Mouse (Mus musculus): ENCODE data around the gene Ppp2r3a.

Gene Ppp2r3a

DNA sequence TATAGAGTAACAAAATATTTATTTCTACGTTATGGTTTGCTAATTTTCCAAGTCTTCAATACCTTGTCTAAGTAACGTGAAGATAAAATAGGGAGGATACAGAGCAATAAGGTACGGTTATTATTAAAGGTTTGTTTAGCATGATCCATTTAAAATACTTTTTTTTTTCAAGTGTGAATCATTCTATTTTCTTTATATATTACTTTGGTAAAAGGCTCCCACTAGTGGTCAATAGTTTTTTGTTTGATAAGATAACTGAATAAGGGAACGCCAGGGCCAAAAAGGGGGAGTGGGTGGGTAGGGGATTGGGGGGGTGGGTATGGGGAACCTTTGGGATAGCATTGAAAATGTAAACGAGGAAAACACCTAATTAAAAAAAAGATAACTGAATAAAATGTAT lies 98.7 kb downstream of the Ppp2r3a start:
- no peak for DNase-seq (ENCODE audit: low spot score)

DNA sequence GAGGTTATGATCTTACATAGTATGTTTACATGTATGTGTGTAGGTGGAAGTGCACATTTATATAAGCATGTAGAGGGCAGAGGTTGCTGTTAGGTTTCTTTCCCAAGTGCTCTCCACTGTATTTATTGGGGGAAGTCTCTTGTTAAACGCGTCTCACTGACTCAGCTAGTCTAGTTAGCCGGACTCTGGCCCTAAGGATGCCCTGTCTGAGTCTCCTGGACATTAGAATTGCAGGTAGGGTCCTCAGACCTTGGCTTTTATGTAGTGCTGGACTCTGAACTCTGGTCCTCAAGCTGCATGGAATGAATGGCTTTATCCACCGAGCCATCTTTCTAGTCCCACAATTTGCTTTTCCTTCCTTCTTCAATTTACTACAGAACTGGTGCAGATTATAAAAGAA lies 108.0 kb downstream of the Ppp2r3a start:
- no peak for DNase-seq (ENCODE audit: low spot score)

DNA sequence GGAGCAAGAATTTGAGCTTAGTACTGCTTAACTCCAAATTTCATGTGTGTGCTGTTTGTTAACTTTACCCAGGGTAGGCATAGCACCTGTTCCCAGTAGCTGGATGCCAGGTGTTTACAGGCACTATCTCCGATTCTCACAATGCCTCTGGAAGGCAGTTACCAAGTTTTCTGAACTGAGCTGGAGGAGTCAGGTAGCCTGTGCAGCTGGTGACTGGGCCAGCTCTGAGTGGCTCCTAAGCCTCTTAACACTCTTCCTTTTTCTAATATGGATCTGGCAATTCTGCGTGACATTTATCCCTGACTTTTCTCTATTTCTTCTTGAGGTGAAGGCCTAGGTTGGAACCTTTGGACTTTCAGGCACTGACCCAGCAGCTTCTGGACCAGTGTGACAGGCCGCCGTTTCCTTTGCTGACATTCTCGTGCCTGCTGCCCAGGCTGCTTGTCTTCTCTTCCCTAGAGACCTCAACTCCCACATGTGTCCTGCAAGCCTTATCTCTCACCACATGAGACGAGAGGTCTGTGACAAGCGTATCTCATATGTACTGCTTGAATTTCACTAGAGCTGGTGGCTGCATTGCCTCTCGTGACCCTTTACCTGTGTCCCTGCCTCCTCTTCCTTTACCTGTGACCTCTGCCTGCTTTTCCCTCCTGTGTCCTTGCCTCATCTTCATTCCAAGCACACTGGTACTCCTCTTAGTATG lies 137.3 kb downstream of the Ppp2r3a start:
- DNase-seq (ENCODE audit: low spot score) = no peak

DNA sequence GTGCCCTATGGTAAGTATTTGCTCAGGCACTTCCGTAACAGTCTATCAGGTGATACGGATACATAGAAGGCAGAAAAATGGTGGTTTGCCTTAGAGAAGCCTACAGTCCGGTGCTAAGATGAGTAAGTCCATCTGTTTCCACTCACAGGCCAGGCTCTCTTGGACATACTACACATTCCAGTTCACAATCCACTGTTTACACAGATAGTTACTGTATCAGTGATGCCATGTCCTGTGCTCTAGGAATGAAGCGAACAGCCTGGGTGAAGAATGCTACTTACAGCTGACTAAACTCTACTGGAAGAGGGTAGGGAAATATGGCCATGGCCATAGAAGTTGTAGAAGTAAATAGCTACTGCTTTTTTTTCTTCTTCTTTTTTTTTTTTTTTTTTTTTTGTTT lies 138.3 kb downstream of the Ppp2r3a start:
- no peak for DNase-seq (ENCODE audit: low spot score)

DNA sequence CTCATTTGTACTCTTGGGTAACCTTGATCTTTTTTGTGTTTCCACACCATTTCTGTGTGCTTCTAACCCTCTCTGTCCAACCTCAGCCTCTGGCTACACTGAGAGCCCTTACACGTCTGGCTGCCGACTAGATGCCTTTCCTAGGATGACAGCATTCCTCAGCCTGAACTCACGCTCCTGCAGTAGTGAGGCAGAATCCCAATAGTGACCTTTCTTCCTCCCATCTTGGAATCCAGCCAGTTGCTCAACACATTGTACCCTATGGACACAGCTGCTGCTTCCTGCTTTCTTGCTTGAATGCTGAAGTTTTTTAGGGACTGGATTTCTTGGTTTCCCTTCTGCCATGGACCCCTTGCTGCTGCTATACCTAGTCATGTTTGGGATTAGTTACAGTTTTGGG lies 141.6 kb downstream of the Ppp2r3a start:
- DNase-seq (ENCODE audit: low spot score) = no peak

DNA sequence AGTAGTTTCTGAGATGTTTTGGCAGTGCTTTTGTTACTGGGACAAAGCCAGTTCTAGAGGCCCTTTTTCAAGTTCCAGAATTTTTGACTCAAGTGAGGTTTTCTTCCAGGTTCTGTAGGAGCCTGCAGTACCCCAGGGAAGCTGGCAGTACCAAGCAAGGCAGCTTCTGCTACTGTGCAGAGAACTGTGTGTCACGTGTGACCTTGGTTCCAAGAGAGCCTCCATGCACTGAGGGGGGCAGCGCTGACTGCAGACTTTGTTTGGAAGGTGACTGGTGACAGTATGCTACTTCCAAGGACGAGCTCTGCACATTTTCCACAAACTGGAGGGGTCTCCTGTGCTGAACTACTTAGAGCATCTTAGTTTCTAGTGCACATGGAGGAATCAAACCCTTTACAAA lies 144.2 kb downstream of the Ppp2r3a start:
- DNase-seq (ENCODE audit: low spot score) = no peak

DNA sequence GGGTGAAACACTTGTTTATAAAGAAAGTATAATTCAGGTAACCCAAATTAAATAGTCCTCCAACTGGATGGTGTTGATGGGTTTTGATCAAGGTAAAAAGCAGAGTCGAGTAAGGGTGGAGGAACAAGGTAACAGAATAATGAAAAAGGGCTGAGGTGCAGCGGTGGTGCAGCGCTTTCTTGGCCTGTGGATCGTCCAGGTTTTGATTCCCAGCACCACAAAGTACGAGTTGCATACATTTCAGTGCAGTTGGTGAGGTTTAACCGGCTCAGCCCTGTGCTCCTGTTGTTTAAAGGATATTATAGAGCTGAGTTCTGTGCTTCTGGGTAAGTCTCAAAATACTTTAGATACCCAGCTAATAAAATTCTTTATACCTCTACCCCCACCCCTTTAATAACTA lies 145.9 kb downstream of the Ppp2r3a start:
- DNase-seq (ENCODE audit: low spot score) = no peak

DNA sequence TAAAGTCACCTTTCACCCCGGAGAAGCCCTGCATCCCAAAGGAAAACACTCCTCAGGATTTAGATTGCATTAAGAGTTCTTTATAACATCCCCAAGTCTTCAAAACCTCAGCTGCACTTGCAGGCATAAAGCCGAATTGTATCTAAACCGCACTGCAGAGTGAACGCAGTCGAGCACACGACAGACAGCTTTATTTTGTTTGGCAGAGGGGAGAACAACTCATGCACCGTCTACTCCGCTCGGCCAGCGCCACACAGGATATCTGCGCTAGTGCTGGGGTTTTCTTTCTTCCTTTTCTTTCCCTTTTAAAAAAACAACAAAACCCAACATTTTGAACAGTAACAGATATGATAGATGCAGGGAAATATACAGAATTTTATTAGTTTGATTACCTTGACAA lies 146.7 kb downstream of the Ppp2r3a start:
- DNase-seq (ENCODE audit: low spot score) = no peak

DNA sequence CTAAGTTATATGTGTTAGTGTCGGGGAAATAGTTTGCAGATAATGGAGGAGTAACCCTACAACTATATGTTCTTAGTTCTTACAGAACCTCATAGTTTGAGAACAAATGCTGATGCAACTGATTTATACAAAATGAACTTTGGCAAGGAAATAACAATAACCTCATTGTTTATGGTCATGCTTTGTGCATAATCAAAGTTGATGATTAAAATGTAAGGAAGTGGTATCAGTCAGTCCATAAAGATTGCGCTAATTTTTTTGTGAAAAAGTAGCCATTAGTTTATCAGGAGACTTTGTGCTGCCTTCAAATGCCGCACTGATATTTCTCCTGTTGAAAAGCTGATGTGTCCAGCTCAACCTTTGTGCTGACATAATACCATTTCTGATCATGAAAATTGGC lies 149.3 kb downstream of the Ppp2r3a start:
- no peak for DNase-seq (ENCODE audit: low spot score)

DNA sequence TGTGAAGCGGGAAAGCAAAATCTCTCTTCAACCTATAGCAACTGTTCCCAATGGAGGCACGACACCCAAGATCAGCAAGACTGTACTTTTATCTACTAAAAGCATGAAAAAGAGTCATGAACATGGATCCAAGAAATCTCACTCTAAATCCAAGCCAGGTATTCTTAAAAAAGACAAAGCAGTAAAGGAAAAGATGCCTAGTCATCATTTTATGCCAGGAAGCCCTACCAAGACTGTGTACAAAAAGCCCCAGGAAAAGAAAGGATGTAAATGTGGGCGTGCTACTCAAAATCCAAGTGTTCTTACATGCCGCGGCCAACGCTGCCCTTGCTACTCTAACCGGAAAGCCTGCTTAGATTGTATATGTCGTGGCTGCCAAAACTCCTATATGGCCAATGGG lies 150.0 kb downstream of the Ppp2r3a start:
- DNase-seq (ENCODE audit: low spot score) = no peak

DNA sequence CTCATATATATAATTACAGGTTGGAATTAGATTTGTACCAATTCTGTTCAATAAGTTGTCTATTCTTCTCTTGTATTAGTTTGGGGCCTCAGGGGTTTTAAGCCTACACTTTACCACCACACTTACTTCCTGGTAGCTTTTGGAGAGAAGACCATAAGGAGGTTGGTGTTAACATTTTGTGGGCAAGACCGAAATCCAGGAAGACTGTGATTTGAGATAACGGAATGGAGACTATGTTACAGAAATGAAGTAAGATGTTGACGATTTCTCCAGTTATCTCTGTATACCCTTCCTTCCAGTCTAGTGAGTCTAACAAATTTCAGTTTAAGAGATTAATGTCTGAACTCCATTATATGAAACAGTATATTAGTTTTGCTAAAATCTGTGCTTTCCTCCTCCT lies 151.4 kb downstream of the Ppp2r3a start:
- no peak for DNase-seq (ENCODE audit: low spot score)

DNA sequence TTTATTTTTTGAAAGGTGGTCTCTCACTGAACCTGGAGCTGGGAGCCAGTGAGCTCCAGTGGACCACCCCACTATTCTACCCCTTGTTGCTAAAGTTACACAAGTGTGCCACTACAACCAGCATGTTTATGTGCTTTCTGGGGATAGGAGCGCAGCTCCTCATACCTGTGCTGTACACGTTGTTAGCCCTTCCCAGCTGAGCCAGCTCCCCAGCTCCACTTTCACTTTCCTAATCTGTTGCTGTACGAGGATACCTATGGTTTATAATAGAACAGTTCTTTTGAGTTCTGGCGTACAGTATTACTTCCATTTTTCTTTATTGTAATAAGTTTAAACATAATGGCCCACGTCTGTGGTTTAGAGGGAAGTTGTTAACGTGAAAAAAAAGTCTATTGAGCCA lies 152.2 kb downstream of the Ppp2r3a start:
- no peak for DNase-seq (ENCODE audit: low spot score)

DNA sequence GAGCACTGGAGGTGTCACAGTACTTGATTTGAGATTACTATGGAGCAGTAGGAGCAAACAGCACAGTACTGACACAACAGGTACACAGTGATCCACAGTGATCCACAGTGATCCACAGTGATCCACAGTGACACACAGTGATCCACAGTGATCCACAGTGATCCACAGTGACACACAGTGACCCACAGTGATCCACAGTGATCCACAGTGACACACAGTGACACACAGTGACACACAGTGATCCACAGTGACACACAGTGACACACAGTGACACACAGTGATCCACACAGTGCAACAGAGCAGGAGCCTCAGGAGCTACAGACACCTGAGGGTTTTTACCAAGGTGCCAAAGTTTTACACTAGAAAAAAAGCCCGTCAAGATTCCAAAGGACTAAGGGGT lies 154.1 kb downstream of the Ppp2r3a start:
- no peak for DNase-seq (ENCODE audit: low spot score)

DNA sequence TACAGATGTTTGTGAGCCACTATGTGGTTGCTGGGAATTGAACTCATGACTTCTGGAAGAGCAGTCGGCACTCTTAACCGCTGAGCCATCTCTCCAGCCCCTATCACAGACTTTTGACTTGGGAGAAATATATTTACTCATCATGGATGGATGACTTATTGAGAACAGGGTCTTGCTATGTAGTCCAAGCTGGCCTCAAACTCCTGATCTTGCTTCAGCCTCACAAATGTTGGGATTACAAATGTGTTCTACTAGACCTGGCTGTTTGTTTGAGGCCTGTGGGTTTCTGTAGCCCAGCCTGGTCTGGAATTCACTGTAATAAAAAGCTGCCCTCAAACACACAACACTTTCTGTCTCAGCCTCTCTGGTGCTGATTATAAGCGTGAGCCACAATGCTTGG lies 155.1 kb downstream of the Ppp2r3a start:
- DNase-seq (ENCODE audit: low spot score) = no peak

DNA sequence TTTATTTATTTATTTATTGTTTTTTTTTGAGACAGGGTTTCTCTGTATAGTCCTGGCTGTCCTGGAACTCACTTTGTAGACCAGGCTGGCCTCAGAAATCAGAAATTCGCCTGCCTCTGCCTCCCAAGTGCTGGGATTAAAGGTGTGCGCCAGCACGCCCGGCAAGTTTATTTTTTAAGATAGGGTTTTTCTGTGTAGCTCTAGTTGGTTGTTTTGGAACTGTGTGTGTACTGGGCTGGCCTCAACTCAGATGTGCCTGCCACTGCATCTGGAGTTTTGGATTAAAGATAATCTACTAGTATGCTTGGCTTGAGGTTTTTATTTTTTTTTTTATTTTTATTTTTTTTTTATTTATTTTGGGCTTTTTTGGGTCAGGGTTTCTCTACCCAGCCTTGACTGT lies 156.2 kb downstream of the Ppp2r3a start:
- DNase-seq (ENCODE audit: low spot score) = no peak

DNA sequence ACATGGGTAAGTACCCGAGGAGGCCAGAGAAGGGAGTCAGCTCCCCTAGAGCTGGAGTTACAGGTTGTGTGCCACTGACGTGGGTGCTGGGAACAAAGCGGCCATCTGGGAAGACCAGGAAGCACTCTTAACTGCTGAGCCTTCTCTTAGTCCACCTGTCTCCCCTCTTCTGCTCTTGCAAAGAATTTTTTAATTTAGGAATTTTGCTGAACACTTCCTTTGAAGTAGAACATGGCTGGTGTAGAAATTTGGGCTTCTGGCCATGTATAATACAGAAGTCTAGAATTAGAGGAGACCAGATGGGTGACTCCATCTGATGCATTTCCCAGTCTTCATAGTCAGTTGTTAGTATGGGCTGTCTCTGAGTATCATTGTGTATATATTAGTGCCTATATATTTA lies 167.9 kb downstream of the Ppp2r3a start:
- DNase-seq (ENCODE audit: low spot score) = no peak

DNA sequence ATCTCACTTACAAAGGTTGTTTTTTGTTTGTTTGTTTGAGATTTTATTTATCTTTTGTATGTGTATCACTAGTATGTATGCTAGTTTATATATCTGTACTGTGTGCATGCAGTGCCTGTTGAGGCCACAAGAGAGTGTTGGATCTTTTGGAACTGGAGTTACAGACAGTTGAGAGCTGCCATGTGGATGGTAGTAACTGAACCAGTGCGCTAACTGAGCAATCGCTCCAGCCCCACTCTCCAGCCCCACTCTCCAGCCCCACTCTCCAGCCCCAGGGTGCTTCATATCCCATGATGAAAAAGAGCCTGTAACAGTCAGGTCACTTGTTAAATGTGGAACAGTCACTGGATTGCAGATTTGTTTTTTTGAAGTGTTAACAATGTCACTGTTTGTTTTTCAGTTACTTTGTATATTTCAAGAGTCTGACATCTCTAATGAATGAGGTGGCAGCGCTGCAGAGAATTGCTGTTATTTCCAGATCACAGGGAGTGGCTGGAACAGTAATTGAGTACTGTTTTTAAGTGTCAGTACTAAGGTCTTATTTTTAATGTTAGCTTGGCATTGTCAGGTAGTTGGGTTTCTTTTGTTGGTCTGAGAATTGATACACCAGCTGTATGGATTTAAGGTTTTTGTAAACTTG lies 171.4 kb downstream of the Ppp2r3a start:
- no peak for DNase-seq (ENCODE audit: low spot score)

DNA sequence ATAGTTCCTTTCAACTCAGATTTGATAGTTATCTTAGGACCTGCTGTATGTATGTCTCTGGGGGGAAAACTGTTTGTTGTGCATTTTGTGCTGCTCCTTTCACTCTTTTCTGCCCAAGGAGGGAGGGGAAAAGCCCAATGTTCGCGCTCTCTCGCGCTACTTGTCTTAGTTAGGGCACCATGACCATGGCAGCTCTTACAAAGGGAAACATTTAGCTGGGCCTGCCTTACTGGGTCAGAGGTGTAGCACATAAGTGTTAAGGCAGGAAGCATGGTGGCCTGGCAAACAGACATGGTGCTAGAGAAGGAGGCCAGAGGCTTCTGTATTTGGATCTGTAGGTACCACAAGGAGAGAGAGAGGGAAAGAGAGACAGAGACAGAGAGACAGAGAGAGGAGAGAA lies 173.0 kb downstream of the Ppp2r3a start:
- peak; percentile 30 for DNase-seq (ENCODE audit: low spot score)

DNA sequence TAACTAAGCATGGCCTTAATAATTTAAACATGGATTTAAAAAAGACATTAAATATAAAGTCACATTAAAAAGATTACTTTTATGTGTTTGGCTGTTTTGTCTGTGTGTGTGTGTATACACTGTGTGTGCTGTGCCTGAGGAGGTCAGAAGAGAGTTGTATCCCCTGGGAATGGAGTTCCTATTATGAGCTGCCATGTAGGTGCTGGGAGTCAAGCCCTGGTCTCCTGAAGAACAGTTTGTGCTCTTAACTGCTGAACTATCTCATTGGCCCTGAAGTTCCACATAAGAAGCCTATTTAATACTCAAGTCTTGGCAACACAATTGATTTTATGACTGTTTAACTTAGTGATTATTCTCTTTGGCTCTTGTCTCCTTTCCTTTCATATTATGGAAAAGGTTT lies 174.1 kb downstream of the Ppp2r3a start:
- DNase-seq (ENCODE audit: low spot score) = no peak

DNA sequence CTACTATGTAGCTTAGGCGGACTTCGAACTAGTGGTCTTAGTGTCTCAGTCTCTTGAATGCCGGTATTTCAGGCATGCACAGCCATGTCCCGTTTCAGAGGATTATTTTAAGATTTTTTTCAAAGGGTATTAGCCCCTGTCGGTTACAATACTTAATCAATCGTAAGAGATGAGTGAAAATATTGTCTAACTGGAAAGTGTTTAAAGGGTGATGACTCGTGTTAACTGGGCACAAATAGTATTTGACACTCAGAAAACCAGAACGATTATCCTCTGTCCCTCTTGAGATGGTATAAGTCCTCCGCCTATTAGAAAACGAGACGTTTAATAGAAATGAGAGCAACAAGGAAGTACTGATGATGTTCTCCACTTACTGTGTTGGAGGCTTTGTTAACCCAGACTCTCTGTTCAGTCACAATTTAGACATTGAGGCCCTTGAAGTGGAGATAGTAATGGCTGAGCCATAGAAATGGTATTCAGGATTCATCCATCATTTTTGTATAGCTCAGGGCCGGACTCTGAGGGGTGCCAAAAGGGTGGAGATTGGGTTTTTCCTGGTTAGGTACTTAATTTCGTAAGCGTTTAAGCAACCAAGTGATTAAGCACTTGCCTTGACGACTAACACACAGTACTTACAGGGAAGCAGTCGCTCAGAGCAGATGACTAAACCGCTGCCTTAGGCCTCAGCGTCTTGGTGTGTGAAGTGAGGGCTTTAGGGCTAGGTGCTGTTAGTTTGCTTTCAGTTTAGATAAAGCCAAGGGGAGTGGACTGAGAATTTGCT lies 175.3 kb downstream of the Ppp2r3a start:
- DNase-seq (ENCODE audit: low spot score) = peak; percentile 41

DNA sequence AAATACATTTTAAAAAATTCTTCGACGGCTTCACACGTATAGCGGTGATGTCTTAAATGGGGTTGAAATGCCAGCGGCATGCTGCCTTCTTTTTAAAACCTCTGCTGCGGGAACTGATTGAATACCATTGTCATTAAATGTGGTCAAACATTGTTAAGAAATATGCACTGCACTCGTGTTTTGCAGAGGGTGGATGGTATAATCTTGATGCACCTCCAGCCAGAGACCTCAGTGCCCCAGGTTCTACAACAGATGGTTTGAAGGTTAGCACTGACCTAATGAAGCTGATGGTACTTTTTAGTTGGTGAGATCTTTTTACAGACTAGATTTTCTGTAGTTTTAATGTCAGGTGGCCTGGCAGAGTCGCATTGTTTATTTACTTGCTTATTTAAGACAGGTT lies 175.9 kb downstream of the Ppp2r3a start:
- DNase-seq (ENCODE audit: low spot score) = no peak

DNA sequence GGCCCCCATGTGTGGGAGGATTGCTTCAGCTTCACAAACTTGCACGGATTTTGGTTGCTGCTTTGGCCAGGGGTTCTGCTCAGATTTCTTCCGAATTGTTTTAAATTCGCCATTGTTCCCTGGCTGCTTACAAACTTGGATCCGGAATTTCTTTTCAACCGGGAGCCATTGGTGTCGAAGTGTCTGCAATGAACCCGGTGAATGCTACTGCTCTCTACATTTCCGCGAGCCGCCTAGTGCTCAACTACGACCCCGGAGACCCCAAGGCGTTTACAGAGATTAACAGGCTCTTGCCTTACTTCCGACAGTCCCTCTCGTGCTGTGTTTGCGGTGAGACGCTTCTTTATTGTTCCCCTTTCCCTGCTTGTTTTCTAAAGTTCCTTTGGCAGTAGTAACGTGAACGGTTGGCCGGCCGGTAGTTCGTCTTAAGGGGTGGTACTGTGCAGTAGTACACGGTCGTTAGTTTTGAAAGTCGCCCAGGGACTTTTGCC lies 176.5 kb downstream of the Ppp2r3a start:
- peak; percentile 65 for DNase-seq (ENCODE audit: low spot score)

DNA sequence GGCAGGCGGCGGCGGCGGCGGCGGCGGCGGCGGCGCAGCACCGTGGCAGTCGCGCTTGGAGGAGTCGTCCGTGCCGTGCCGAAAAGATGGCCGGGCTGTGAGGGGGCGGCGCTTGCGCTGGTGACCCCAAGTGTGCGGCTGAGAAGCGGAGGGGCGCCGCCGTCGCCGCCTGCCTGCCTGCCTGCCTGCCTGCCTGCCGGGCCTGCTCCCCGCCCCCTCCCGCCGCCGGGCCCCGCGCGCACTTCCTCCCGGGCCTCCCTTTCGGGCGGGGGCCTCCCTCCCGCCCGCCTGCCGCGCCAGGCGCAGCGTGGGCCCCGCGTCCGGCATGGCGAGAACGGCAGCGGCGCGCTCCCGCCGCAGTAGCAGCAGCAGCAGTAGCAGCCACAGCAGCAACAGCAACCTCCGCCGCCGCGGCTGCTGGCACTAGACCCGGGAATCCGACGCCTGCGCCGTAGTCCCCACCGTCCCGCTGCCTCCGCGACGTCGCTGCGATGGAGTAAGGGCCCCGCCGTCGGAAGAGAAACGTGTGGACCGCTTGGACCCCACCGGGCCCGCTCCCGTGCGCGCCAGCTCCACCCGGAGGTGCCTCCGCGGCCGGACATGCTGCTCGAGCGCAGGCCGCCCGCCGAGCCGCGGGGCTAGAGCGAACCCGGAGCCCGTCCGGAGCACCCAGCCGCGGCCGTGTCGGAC lies 177.1 kb downstream of the Ppp2r3a start:
- DNase-seq (ENCODE audit: low spot score) = peak; percentile 74
